Mouse (Mus musculus) megakaryocyte-erythroid progenitor cell, adult 5-6 weeks (primary cell): ENCODE data around the gene Lbhd1. TPM values are rescaled to one million over a fixed set of nuclear protein-coding genes. Genes with fewer than 3 reads are reported as not detected.
A peak's percentile ranks its signal among the peaks of the same experiment; 100 is the strongest.
"Not testable (repeated sequence)": the region's sequence is repeated elsewhere in the genome, so short reads cannot be mapped to it uniquely, and the experiment has no call there.

Experiments used
- ATAC-seq: replicated peaks from 2 replicates; pipeline ENCODE4 v1.8.0; 2016; ENCODE audit warnings: mild to moderate bottlenecking, inconsistent platforms; ENCODE audit not compliant: severe bottlenecking, poor library complexity, low FRiP score, low TSS enrichment
- total RNA-seq, 2 experiments: library from RNA; stranded (forward) in 1 of 2; stranded (reverse) in 1 of 2; fragments of 200-1000, 215-1000 nt in 1 of 2; fragments of >200 nt in 1 of 2; fragmentation: Nextera tagmentation in 1 of 2; gene quantifications; 2 replicates each; pipeline ENCODE4 v1.2.3; 2014 to 2017

Lbhd1 gene
- total RNA-seq, 2 experiments from 2014 or later: 18.4 to 27.8 TPM

- no peak for ATAC-seq
Measured at GRCm38 (mm10) chr19:8870838-8871237, 12.7 kb upstream of the Lbhd1 start.

- ATAC-seq: peak; percentile 97
Measured at GRCm38 (mm10) chr19:8871267-8872186, 12.0 kb upstream of the Lbhd1 start, which contains the start of gene Ubxn1. Gene Ubxn1 (plus strand): TSS chr19:8871496.

- ATAC-seq: no peak
Measured at GRCm38 (mm10) chr19:8872266-8872840, 11.2 kb upstream of the Lbhd1 start.

- ATAC-seq: no peak
Measured at GRCm38 (mm10) chr19:8875031-8875430, 8.5 kb upstream of the Lbhd1 start.

- ATAC-seq: peak; percentile 98
Measured at GRCm38 (mm10) chr19:8880311-8881033, 3.1 kb upstream of the Lbhd1 start, which contains the start of gene Uqcc3. Gene Uqcc3 (minus strand): TSS chr19:8880923.

- peak; percentile 28; the same call in 1 of the 2 replicates for ATAC-seq
Measured at GRCm38 (mm10) chr19:8881034-8881392, 2.5 kb upstream of the Lbhd1 start.

- ATAC-seq: no peak
Measured at GRCm38 (mm10) chr19:8886916-8887584, 3.5 kb downstream of the Lbhd1 start.

- ATAC-seq: peak; percentile 34
Measured at GRCm38 (mm10) chr19:8887585-8888463, 4.3 kb downstream of the Lbhd1 start.

GRCm38 (mm10) chr19:8888511-8889385, 5.2 kb downstream of the Lbhd1 start, which contains the start of the genes 1810009A15Rik and Gm49416:
Gene 1810009A15Rik (plus strand): TSS chr19:8888853.
Gene Gm49416 (plus strand): TSS chr19:8888926.
- peak; percentile 87 for ATAC-seq

GRCm38 (mm10) chr19:8892829-8893766, 9.6 kb downstream of the Lbhd1 start, which contains the start of gene Ints5:
Gene Ints5 (plus strand): TSS chr19:8893005.
- ATAC-seq: peak; percentile 36

- ATAC-seq: no peak
Measured at GRCm38 (mm10) chr19:8895397-8895960, 11.9 kb downstream of the Lbhd1 start.

- not testable (repeated sequence) for ATAC-seq
Measured at GRCm38 (mm10) chr19:8896231-8896630, 12.7 kb downstream of the Lbhd1 start.

- peak; percentile 13; the same call in 1 of the 2 replicates for ATAC-seq
Measured at GRCm38 (mm10) chr19:8897211-8897864, 13.8 kb downstream of the Lbhd1 start.

- ATAC-seq: peak; percentile 97
Measured at GRCm38 (mm10) chr19:8897865-8898495, 14.4 kb downstream of the Lbhd1 start, which contains the start of gene Ganab. Gene Ganab (plus strand): TSS chr19:8898071.

GRCm38 (mm10) chr19:8898576-8898975, 15.0 kb downstream of the Lbhd1 start:
- ATAC-seq: no peak
